ENCODE assay signal across 8 mouse cellular contexts in the genomic region with DNA sequence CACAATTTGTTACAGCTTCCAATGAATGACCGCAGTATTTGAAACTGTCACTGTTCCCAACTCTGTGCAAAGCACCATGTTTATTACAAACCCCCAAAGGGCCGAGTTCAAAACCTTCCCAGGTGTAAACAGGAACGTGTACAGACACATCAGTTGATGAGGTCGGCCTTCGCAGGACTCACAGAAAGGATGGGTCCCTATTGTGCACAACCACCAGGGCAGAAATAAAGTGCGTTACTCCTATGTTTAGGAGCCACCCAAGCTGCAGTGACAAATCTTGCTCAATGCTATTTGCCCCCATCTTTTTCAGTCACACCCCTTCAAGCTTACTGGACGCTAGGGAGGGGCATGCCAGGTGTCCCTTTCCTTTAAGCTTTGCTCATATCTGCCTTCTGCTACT. TPM values are rescaled to one million over a fixed set of nuclear protein-coding genes. Genes with fewer than 3 reads are reported as not detected.
DNase-seq lines count a peak whose midpoint lies in the region; ATAC-seq and TF ChIP-seq lines count a peak whose summit lies in the region.

No protein-coding gene starts in this region.

- TF ChIP-seq POLR2A in CH12.LX (IDR thresholded peaks at IDR 0.05; ENCODE audit: low read depth, low read length), result no peak

- H3K9ac ChIP-seq in CH12.LX (ENCODE audit: insufficient read depth, low read depth), result peak overlapping the region; percentile 74; the same call in 1 of the 2 replicates
- peak overlapping the region; percentile 87 for H3K9ac ChIP-seq in heart, embryonic 16.5 days (ENCODE audit: low read length)

- no peaks in the 10 kb centered on the region for H3K36me3 ChIP-seq in erythroblast, embryonic 14.5 days (ENCODE audit: control insufficient read depth)
- peaks cover 0 to 5% of the 10 kb centered on the region in 2 experiments for H3K36me3 ChIP-seq in CH12.LX (replicated peaks in 1 of 2; ENCODE audit: control insufficient read depth in 1 of 2, insufficient read depth in 1 of 2, low read length in 1 of 2)
- no peaks in the 10 kb centered on the region for H3K36me3 ChIP-seq in heart, embryonic 16.5 days (ENCODE audit: control insufficient read depth, insufficient read depth)
- H3K36me3 ChIP-seq in macrophage (ENCODE audit: inconsistent target), result no peaks in the 10 kb centered on the region

- dilution Hi-C loops in CH12.LX (cut with MboI; ENCODE audit: extremely low pct_ligation_motif_present, extremely low pct_unique_long_range_greater_than_20kb, low sequenced_read_pairs), result no loop called here

- TF ChIP-seq EP300 in CH12.LX (IDR thresholded peaks at IDR 0.05; ENCODE audit: low read length), result no peak

- H3K27ac ChIP-seq in CH12.LX (ENCODE audit: insufficient read depth, low read depth) (no peak overlapping the region), macrophage (no peak overlapping the region)
- no peak overlapping the region for H3K27ac ChIP-seq in heart, embryonic 16.5 days (ENCODE audit: low read length)

- H3K27me3 ChIP-seq in erythroblast, embryonic 14.5 days (ENCODE audit: control insufficient read depth), result no peaks in the 10 kb centered on the region
- no peaks in the 10 kb centered on the region for H3K27me3 ChIP-seq in CH12.LX (replicated peaks)
- H3K27me3 ChIP-seq in heart, embryonic 16.5 days (ENCODE audit: control insufficient read depth, insufficient read depth, low read length), result no peaks in the 10 kb centered on the region

- no peak for DNase-seq in CH12.LX (ENCODE audit: extremely low read depth)
- no peak for DNase-seq in thymus, postnatal 36 days
- DNase-seq in thymus, postnatal 10 days (ENCODE audit: low spot score in 2 of 2), result no peak
- no peak for DNase-seq in adrenal gland, postnatal 25 days

- H3K79me2 ChIP-seq in CH12.LX (replicated peaks; ENCODE audit: control insufficient read depth, extremely low read depth, insufficient read depth, poor library complexity, severe bottlenecking) (0 out of 2 replicates have a peak, but pooled peaks cover 5% of the 10 kb centered on the region), macrophage (ENCODE audit: inconsistent target) (peaks cover 47% of the 10 kb centered on the region)

- H3K9me3 ChIP-seq in erythroblast, embryonic 14.5 days (ENCODE audit: control insufficient read depth, low read length), result no peaks in the 10 kb centered on the region
- H3K9me3 ChIP-seq in CH12.LX (replicated peaks; ENCODE audit: low read length), result no peaks in the 10 kb centered on the region
- H3K9me3 ChIP-seq in heart, embryonic 16.5 days (replicated peaks; ENCODE audit: control insufficient read depth, low read length), result no peaks in the 10 kb centered on the region

- TF ChIP-seq RAD21 in CH12.LX (IDR thresholded peaks at IDR 0.05; ENCODE audit: low read depth, low read length), result no peak

- no peak for ATAC-seq in erythroblast, adult 5-6 weeks (replicated peaks; ENCODE audit: low FRiP score, poor library complexity, severe bottlenecking)
- no peak for ATAC-seq in heart, embryonic 16.5 days (replicated peaks; ENCODE audit: extremely low read depth, insufficient read depth, low FRiP score)

- WGBS in heart, embryonic 16.5 days, result 47% methylated on average over 7 of the region's 7 CpGs
- WGBS in macrophage (ENCODE audit: missing documents), result 69% methylated on average over 7 of the region's 7 CpGs

- peak overlapping the region; percentile 100 for H3K4me3 ChIP-seq in erythroblast, embryonic 14.5 days (replicated peaks)
- peak overlapping the region; percentile 85 to 99 (median 89) for H3K4me3 ChIP-seq in CH12.LX (replicated peaks in 1 of 3; ENCODE audit: low read depth in 2 of 3, low read length in 2 of 3, poor library complexity in 1 of 3)
- H3K4me3 ChIP-seq in heart, embryonic 16.5 days (ENCODE audit: low read length), result peak overlapping the region; percentile 82
- H3K4me3 ChIP-seq in macrophage (ENCODE audit: inconsistent target), result peak overlapping the region; percentile 68

- TF ChIP-seq CTCF in CH12.LX (conservative IDR thresholded peaks at IDR 0.05 in 1 of 2, IDR thresholded peaks at IDR 0.05 in 1 of 2; ENCODE audit: low read depth in 2 of 2, low read length in 2 of 2), result no peak

- in situ Hi-C loops in CH12.LX (cut with MboI; ENCODE audit: low pct_ligation_motif_present, low pct_unique_long_range_greater_than_20kb, low sequenced_read_pairs), result no loop called here

- H3K4me2 ChIP-seq in CH12.LX (ENCODE audit: insufficient read depth, low read depth, poor library complexity, severe bottlenecking), result peak overlapping the region; percentile 69
- peak overlapping the region; percentile 83 for H3K4me2 ChIP-seq in heart, embryonic 16.5 days (ENCODE audit: low read depth, low read length)

- peaks cover 27% of the 10 kb centered on the region for H3K4me1 ChIP-seq in erythroblast, embryonic 14.5 days (ENCODE audit: control insufficient read depth)
- H3K4me1 ChIP-seq in CH12.LX (ENCODE audit: control insufficient read depth in 1 of 2, insufficient read depth in 2 of 2), result peaks cover 8 to 33% of the 10 kb centered on the region in 2 experiments
- peaks cover 16% of the 10 kb centered on the region for H3K4me1 ChIP-seq in heart, embryonic 16.5 days (ENCODE audit: control insufficient read depth, insufficient read depth, low read length)

TF ChIP-seq in CH12.LX, 34 proteins besides CTCF, POLR2A, EP300 and RAD21:
- TF ChIP-seq ZMIZ1 (IDR thresholded peaks at IDR 0.05; ENCODE audit: low read depth, low read length) (no peak), CHD1 (IDR thresholded peaks at IDR 0.05; ENCODE audit: low read depth, low read length) (no peak), POLR2AphosphoS2 (IDR thresholded peaks at IDR 0.05; ENCODE audit: low read depth, low read length) (no peak), SIN3A (IDR thresholded peaks at IDR 0.05; ENCODE audit: low read length) (no peak), TBP (conservative IDR thresholded peaks at IDR 0.05; ENCODE audit: low read depth, low read length) (no peak), CHD2 (IDR thresholded peaks at IDR 0.05; ENCODE audit: low read length) (no peak), ETS1 (conservative IDR thresholded peaks at IDR 0.05; ENCODE audit: low read depth, low read length) (no peak), NRF1 (IDR thresholded peaks at IDR 0.05; ENCODE audit: low read depth, low read length) (no peak), E2F4 (IDR thresholded peaks at IDR 0.05; ENCODE audit: insufficient replicate concordance, low read depth, low read length) (no peak), UBTF (IDR thresholded peaks at IDR 0.05; ENCODE audit: low read depth, low read length) (no peak), NELFE (IDR thresholded peaks at IDR 0.05; ENCODE audit: low read depth, low read length) (no peak), JUN (IDR thresholded peaks at IDR 0.05; ENCODE audit: insufficient read depth, low read depth, low read length) (no peak), HCFC1 (IDR thresholded peaks at IDR 0.05; ENCODE audit: low read depth, low read length) (no peak), MEF2A (IDR thresholded peaks at IDR 0.05; ENCODE audit: borderline replicate concordance, low read depth, low read length) (no peak)

RNA-seq across cellular contexts. Expression of a gene that starts 1.0 kb away (rescaled TPM):
- 5.6 and 5.9 TPM in 2 replicates for polyA plus RNA-seq in erythroblast, embryonic 14.5 days (2012)
- 4.8 and 10.0 TPM in 2 replicates for total RNA-seq in erythroblast, adult 5-6 weeks (2015; ENCODE audit: low replicate concordance)
- 17.1 and 17.8 TPM in 2 replicates for total RNA-seq in erythroblast, adult 5-6 weeks (2017; ENCODE audit: low replicate concordance)
- total RNA-seq in CH12.LX (2012; rRNA removed), result 42.8 and 45.8 TPM in 2 replicates
- 40.7 and 47.1 TPM in 2 replicates for total RNA-seq in CH12.LX (2014; rRNA removed)
- 39.4 and 41.1 TPM in 2 replicates for polyA plus RNA-seq in CH12.LX (2012; ENCODE audit: insufficient read length, low read depth)
- polyA plus RNA-seq in heart, embryonic 16.5 days (2015; fragmentation: Nextera tagmentation; extraction: Ambion mirVana), result 60.7 and 66.3 TPM in 2 replicates
- total RNA-seq in macrophage (2018; cell fraction: chromatin; rRNA removed), result 100 to 1,000 TPM in 20 of 26 experiments, 10 to 100 TPM in 6; 57.4 to 149 (median 115) TPM
- 10 to 100 TPM; 32.8 to 53.7 (median 43.8) TPM for total RNA-seq in macrophage (2018; cell fraction: cytosol; rRNA removed)
- total RNA-seq in macrophage (2018; cell fraction: nucleus; rRNA removed), result 100 to 1,000 TPM in 1 of 26 experiments, 10 to 100 TPM in 25; 24.0 to 109 (median 53.9) TPM
- polyA plus RNA-seq in macrophage (2018), result 34.5 to 49.6 TPM (median 46.5 TPM) in 3 replicates
- total RNA-seq in adrenal gland, postnatal 25 days (2021), result 60.0 and 96.7 TPM in 2 replicates

RNA-seq across cellular contexts. Expression of a gene that starts 34.7 kb away (rescaled TPM):
- polyA plus RNA-seq in erythroblast, embryonic 14.5 days (2012), result 3.7 and 4.0 TPM in 2 replicates
- total RNA-seq in erythroblast, adult 5-6 weeks (2015; ENCODE audit: low replicate concordance), result 9.0 and 9.2 TPM in 2 replicates
- 7.0 and 13.6 TPM in 2 replicates for total RNA-seq in erythroblast, adult 5-6 weeks (2017; ENCODE audit: low replicate concordance)
- 5.8 and 5.9 TPM in 2 replicates for total RNA-seq in CH12.LX (2012; rRNA removed)
- 3.8 and 4.5 TPM in 2 replicates for total RNA-seq in CH12.LX (2014; rRNA removed)
- polyA plus RNA-seq in CH12.LX (2012; ENCODE audit: insufficient read length, low read depth), result 6.6 and 8.1 TPM in 2 replicates
- 15.7 and 16.2 TPM in 2 replicates for polyA plus RNA-seq in heart, embryonic 16.5 days (2015; fragmentation: Nextera tagmentation; extraction: Ambion mirVana)
- total RNA-seq in macrophage (2018; cell fraction: chromatin; rRNA removed), result 10 to 100 TPM in 13 of 26 experiments, 1 to 10 TPM in 13; 2.3 to 18.2 (median 10.0) TPM
- total RNA-seq in macrophage (2018; cell fraction: cytosol; rRNA removed), result 1 to 10 TPM; 2.4 to 6.8 (median 4.2) TPM
- 10 to 100 TPM in 9 of 26 experiments, 1 to 10 TPM in 17; 2.8 to 18.2 (median 7.6) TPM for total RNA-seq in macrophage (2018; cell fraction: nucleus; rRNA removed)
- 4.2 to 6.6 TPM (median 5.2 TPM) in 3 replicates for polyA plus RNA-seq in macrophage (2018)
- 118 and 136 TPM in 2 replicates for total RNA-seq in adrenal gland, postnatal 25 days (2021)
